Mouse (Mus musculus) thymus, adult 2 months (tissue): Measurements from ENCODE around the gene Gnpat.

Source experiments
- CTCF ChIP-seq: fragments of 200-500 bp; IDR thresholded peaks from 2 replicates; pipeline ENCODE4 v1.5.1; 2012; ENCODE audit warnings: mild to moderate bottlenecking, control low read depth, low read length, moderate library complexity, borderline replicate concordance; ENCODE audit not compliant: control insufficient read depth, poor library complexity, insufficient read depth; ENCODE audit errors: extremely low read depth
- POLR2A ChIP-seq: fragments of 200-500 bp; IDR thresholded peaks from 2 replicates; pipeline ENCODE4 v1.6.1; 2012; ENCODE audit warnings: mild to moderate bottlenecking, low read length, control low read depth, moderate library complexity; ENCODE audit not compliant: control insufficient read depth, poor library complexity, insufficient read depth; ENCODE audit errors: extremely low read depth

GRCm38 (mm10) chr8:124892596-124892995, 29.8 kb downstream of the Gnpat start:
- no peak for TF ChIP-seq CTCF
- no peak for TF ChIP-seq POLR2A
